Mouse (Mus musculus) stomach, embryonic 15.5 days (tissue): ENCODE data around the gene Aspdh. TPM values are rescaled to one million over a fixed set of nuclear protein-coding genes. Genes with fewer than 3 reads are reported as not detected.

Experiments
- ATAC-seq: fragments of 200-750 bp; cut with Nextera tagmentation; 2 replicates; pipeline ENCODE4 v1.8.0; 2017; ENCODE audit warnings: low read depth, moderate number of reproducible peaks, moderate TSS enrichment; ENCODE audit not compliant: insufficient read depth, low FRiP score
- H3K27ac ChIP-seq: fragments of 300-500 bp; sonication (generic); 2 replicates; pipeline ENCODE4 v1.5.1; 2015; ENCODE audit warnings: mild to moderate bottlenecking, inconsistent platforms
- H3K27me3 ChIP-seq: fragments of 300-500 bp; sonication (generic); replicated peaks from 2 replicates; pipeline ENCODE4 v1.6.1; 2015; ENCODE audit warnings: inconsistent platforms
- H3K36me3 ChIP-seq: fragments of 300-500 bp; sonication (generic); 2 replicates; pipeline ENCODE4 v1.6.1; 2015; ENCODE audit warnings: inconsistent platforms
- H3K4me1 ChIP-seq: fragments of 300-500 bp; sonication (generic); 2 replicates; pipeline ENCODE4 v1.6.1; 2015; ENCODE audit warnings: inconsistent platforms
- H3K4me2 ChIP-seq: fragments of 300-500 bp; sonication (generic); 2 replicates; pipeline ENCODE4 v1.6.1; 2015; ENCODE audit warnings: mild to moderate bottlenecking, inconsistent platforms
- H3K4me3 ChIP-seq: fragments of 300-500 bp; sonication (generic); replicated peaks from 2 replicates; pipeline ENCODE4 v1.5.1; 2015; ENCODE audit warnings: inconsistent platforms
- H3K9ac ChIP-seq: fragments of 300-500 bp; sonication (generic); 2 replicates; pipeline ENCODE4 v1.6.1; 2015; ENCODE audit warnings: inconsistent platforms
- H3K9me3 ChIP-seq: fragments of 300-500 bp; sonication (generic); 2 replicates; pipeline ENCODE4 v1.6.1; 2016; ENCODE audit warnings: inconsistent platforms
- WGBS: fragments of 180-500 bp; shearing (Covaris S2); methylation state at CpG from one replicate; pipeline ENCODE4 v1.1.7; 2015; 5-methylcytosine and 5-hydroxymethylcytosine counted together
- polyA plus RNA-seq: library from polyadenylated mRNA; unstranded; fragments of >200 nt; fragmentation: Nextera tagmentation; extraction: Ambion mirVana; gene quantifications from 2 replicates; pipeline ENCODE4 v1.2.1, GENCODE M21; 2015

The Aspdh gene
- polyA plus RNA-seq = 0.94 and 1.7 TPM in 2 replicates

DNA sequence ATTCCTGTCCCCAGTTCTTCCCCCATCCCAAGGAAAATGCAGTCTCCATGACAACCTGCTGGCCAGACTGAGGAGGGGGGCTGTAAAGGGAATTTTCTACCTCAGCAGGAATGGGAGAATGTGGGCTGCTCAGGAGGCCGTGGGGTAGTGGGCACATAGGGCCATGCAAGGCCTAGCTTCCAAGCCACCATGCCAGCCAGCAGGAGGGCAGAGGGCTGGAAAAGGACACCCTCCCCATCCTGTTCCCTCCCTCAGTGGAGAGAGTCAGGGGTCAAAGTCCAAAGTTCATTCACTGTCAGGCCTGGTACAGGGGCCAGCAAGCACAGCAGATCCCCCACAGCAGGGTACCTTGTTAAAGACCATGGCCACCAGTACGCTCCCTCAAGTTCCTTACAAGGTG lies at the start of gene Aspdh:
Gene Aspdh (plus strand): TSS at position 281 of the 400 bp plus-strand sequence.
- ATAC-seq = no peak
- H3K27ac ChIP-seq = no peak within 1 kb of the TSS
- no peak within 1 kb of the TSS for H3K4me3 ChIP-seq
- H3K4me2 ChIP-seq = no peak within 1 kb of the TSS
- H3K9me3 ChIP-seq = no peaks in the 10 kb centered on the region
- 68% methylated on average over 2 of the region's 2 CpGs for WGBS
- H3K36me3 ChIP-seq = no peaks in the 10 kb centered on the region
- H3K9ac ChIP-seq = no peak within 1 kb of the TSS
- H3K27me3 ChIP-seq = peaks cover 49% of the 10 kb centered on the region
- peaks cover 21% of the 10 kb centered on the region for H3K4me1 ChIP-seq

- WGBS = 9% methylated on average over 8 of the region's 8 CpGs
Measured at GRCm38 (mm10) chr7:44427666-44428065, 37.5 kb upstream of the Aspdh start.

GRCm38 (mm10) chr7:44428171-44428950 lies 36.8 kb upstream of the Aspdh start:
- 2% methylated on average over 17 of the region's 38 CpGs for WGBS
- H3K9ac ChIP-seq = no peak overlapping the region

More at GRCm38 (mm10) chr7:44427666-44428065, 37.5 kb upstream of the Aspdh start:
- ATAC-seq = no peak
- H3K9me3 ChIP-seq = no peaks in the 10 kb centered on the region
- H3K4me2 ChIP-seq = peak overlapping the region; percentile 45
- no peak overlapping the region for H3K9ac ChIP-seq
- no peak overlapping the region for H3K27ac ChIP-seq
- peaks cover 8% of the 10 kb centered on the region; the same call in 1 of the 2 replicates for H3K4me1 ChIP-seq
- no peaks in the 10 kb centered on the region for H3K36me3 ChIP-seq
- H3K27me3 ChIP-seq = peaks cover 51% of the 10 kb centered on the region
- H3K4me3 ChIP-seq = peak overlapping the region; percentile 49

GRCm38 (mm10) chr7:44428968-44429521 lies 36.1 kb upstream of the Aspdh start, which contains the start of gene Lrrc4b:
TSS of gene Lrrc4b (plus strand) at chr7:44429018.
- H3K9ac ChIP-seq = no peak within 1 kb of the TSS; the same call in 1 of the 2 replicates
- H3K9me3 ChIP-seq = no peaks in the 10 kb centered on the region
- no peak for ATAC-seq
- no peak within 1 kb of the TSS for H3K27ac ChIP-seq
- under 1% methylated on average over 51 of the region's 69 CpGs for WGBS
- H3K4me3 ChIP-seq = peak within 1 kb of the TSS; percentile 49
- no peaks in the 10 kb centered on the region for H3K36me3 ChIP-seq
- peaks cover 8% of the 10 kb centered on the region; the same call in 1 of the 2 replicates for H3K4me1 ChIP-seq
- peaks cover 57% of the 10 kb centered on the region for H3K27me3 ChIP-seq
- H3K4me2 ChIP-seq = peak within 1 kb of the TSS; percentile 79

More at GRCm38 (mm10) chr7:44428171-44428950, 36.8 kb upstream of the Aspdh start:
- H3K4me2 ChIP-seq = peak overlapping the region; percentile 79
- ATAC-seq = no peak
- H3K4me3 ChIP-seq = peak overlapping the region; percentile 49
- no peaks in the 10 kb centered on the region for H3K9me3 ChIP-seq
- H3K4me1 ChIP-seq = peaks cover 8% of the 10 kb centered on the region; the same call in 1 of the 2 replicates
- peaks cover 55% of the 10 kb centered on the region for H3K27me3 ChIP-seq
- H3K27ac ChIP-seq = no peak overlapping the region
- no peaks in the 10 kb centered on the region for H3K36me3 ChIP-seq

DNA sequence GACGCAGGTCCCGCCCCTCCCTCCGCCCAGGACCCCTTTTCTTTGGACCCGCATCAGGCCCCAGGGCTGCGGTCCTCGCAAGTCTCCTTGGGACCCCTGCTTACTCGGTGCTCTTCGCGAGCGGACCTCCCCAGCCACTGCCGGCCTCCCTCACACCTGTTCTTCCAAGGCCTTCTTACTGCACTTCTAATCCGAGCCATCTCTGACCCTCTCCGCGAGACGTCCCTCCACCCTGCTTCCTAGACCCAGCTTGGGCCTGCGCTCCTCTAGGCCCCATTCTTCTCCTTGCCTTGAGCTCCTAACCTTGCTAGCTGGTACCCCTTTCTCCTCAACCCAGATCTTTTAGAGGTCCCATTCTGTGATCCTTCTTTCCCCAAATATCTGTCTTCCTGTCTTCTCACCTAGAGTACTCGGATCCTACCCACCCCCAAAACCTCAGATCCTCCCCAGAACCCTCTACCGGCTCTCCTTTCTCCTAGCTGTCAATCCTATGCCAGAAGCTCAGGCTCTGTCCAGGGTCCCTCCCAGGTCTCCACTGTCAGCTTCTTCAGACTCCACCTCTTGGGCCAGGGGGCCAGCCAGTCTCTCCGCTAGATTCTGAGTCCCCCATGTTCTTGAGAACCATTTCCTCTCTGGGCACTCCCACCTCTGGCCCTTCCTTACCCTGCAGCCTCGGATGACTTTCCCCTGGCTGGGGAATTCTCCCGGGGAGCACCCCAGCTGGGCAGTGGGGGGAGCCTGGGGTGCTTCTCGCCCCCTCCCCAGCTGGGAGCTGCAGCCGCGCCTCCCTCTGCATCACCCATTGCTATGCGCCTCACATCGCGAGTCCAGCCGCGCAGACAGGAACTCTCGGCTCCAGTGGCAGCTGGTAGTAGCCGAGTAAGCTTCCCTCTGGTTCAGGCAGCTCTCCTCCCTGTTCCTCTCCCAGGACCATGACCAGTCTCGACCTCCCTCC lies 35.4 kb upstream of the Aspdh start:
- H3K36me3 ChIP-seq = no peaks in the 10 kb centered on the region
- H3K4me3 ChIP-seq = peak overlapping the region; percentile 49
- no peaks in the 10 kb centered on the region for H3K9me3 ChIP-seq
- no peak for ATAC-seq
- WGBS = 5% methylated on average over 31 of the region's 32 CpGs
- H3K27me3 ChIP-seq = peaks cover 57% of the 10 kb centered on the region
- peak overlapping the region; percentile 79 for H3K4me2 ChIP-seq
- peaks cover 8% of the 10 kb centered on the region; the same call in 1 of the 2 replicates for H3K4me1 ChIP-seq
- H3K27ac ChIP-seq = no peak overlapping the region
- no peak overlapping the region for H3K9ac ChIP-seq

GRCm38 (mm10) chr7:44432550-44432949 lies 32.6 kb upstream of the Aspdh start:
- no peak overlapping the region for H3K4me2 ChIP-seq
- 69% methylated on average over 6 of the region's 6 CpGs for WGBS
- H3K36me3 ChIP-seq = no peaks in the 10 kb centered on the region
- H3K27me3 ChIP-seq = peaks cover 51% of the 10 kb centered on the region
- H3K9ac ChIP-seq = no peak overlapping the region
- H3K4me3 ChIP-seq = no peak overlapping the region
- H3K9me3 ChIP-seq = no peaks in the 10 kb centered on the region
- H3K27ac ChIP-seq = no peak overlapping the region
- peaks cover 8% of the 10 kb centered on the region; the same call in 1 of the 2 replicates for H3K4me1 ChIP-seq
- ATAC-seq = no peak

DNA sequence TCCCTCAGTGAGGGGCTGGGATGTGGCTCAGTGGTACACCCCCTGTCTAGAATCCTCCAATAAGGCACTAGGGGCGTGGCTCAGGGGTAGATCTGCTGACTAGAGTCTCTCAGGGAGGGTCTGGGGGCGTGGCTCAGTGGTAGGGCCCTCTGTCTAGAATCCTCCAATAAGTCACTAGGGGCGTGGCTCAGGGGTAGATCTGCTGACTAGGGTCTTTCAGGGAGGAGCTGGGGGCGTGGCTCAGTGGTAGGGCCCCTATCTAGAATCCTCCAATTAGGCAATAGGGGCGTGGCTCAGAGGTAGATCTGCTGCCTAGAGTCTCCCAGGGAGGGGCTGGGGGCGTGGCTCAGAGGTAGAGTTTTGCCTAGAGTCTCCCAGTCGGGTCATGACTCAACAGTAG lies 31.8 kb upstream of the Aspdh start:
- H3K9me3 ChIP-seq = no peaks in the 10 kb centered on the region
- no peak overlapping the region for H3K4me3 ChIP-seq
- H3K9ac ChIP-seq = no peak overlapping the region
- peaks cover 8% of the 10 kb centered on the region; the same call in 1 of the 2 replicates for H3K4me1 ChIP-seq
- no peak overlapping the region for H3K4me2 ChIP-seq
- H3K36me3 ChIP-seq = no peaks in the 10 kb centered on the region
- H3K27ac ChIP-seq = no peak overlapping the region
- peak; percentile 50 for ATAC-seq
- WGBS = 3% methylated on average over 7 of the region's 7 CpGs
- H3K27me3 ChIP-seq = peaks cover 49% of the 10 kb centered on the region

DNA sequence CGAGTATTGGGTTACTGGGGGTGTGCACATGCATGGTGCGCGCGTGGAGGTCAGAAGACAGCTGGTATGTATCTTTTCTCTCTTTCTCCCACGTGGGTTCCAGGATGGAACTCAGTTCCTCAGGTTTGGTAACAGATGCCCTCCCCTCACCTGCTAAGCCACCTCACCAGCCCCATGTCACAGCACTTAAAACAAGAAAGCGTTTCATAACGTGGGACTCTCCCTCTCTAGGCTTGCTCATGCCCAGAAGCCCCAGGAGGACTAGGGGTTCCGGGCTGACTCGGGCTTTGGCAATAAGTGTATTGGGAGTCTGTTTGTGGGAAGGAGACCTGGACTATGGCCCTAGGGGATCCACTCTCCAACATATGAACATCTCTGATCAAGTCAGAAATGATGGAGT lies 31.1 kb upstream of the Aspdh start:
- WGBS = 57% methylated on average over 9 of the region's 9 CpGs
- H3K4me3 ChIP-seq = no peak overlapping the region
- no peaks in the 10 kb centered on the region for H3K36me3 ChIP-seq
- no peak for ATAC-seq
- H3K4me1 ChIP-seq = peaks cover 5% of the 10 kb centered on the region; the same call in 1 of the 2 replicates
- H3K9ac ChIP-seq = no peak overlapping the region
- no peak overlapping the region for H3K27ac ChIP-seq
- peaks cover 47% of the 10 kb centered on the region for H3K27me3 ChIP-seq
- no peak overlapping the region for H3K4me2 ChIP-seq
- H3K9me3 ChIP-seq = no peaks in the 10 kb centered on the region

DNA sequence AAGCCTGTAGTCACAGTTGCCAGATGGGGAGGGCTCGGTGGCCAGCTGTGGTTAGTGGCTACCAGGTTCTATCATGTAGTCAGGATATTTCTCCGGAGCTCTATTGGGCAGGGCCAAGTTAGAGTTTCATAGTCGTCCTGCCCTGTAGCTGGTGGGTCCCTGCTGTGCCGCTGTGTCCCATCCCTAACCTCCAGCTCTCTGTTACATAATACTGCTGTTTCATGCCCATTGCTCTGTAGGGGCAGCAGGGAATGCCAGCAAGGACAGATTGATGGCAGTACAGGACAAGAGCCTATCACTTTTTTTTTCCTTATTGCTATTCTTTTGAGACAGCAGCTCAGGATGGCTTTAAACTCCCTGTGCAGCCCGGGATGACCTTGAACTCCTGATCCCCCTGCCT lies 29.4 kb upstream of the Aspdh start:
- H3K36me3 ChIP-seq = no peaks in the 10 kb centered on the region
- H3K4me1 ChIP-seq = no peaks in the 10 kb centered on the region
- H3K4me3 ChIP-seq = no peak overlapping the region
- ATAC-seq = no peak
- peaks cover 48% of the 10 kb centered on the region for H3K27me3 ChIP-seq
- no peak overlapping the region for H3K27ac ChIP-seq
- no peaks in the 10 kb centered on the region for H3K9me3 ChIP-seq
- H3K4me2 ChIP-seq = no peak overlapping the region
- WGBS = 68% methylated on average over 5 of the region's 5 CpGs
- H3K9ac ChIP-seq = no peak overlapping the region

DNA sequence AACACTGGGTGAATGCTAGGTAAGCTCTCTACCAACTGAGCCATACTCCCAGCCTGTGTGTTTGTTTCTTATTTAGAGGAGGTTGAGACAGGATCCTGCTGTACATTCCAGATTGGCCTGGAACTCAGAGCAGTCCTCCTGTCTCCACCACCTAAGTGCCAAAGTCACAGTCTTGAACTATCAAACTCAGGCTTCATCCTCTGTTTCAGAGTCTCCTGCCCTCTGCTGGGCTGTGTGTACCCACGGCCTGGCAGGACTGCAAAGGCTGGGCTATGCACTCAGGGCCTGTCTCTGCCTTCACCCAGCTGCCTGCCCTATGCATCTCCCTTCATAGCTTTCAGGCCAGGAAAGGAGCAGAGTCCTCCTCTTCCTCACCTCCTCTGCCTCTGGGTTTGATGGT lies 28.9 kb upstream of the Aspdh start:
- 11% methylated on average over 1 of the region's 1 CpGs for WGBS
- Histone ChIP-seq H3K9ac (no peak overlapping the region), H3K27ac (no peak overlapping the region), H3K4me1 (no peaks in the 10 kb centered on the region), H3K4me2 (no peak overlapping the region), H3K4me3 (no peak overlapping the region), H3K9me3 (no peaks in the 10 kb centered on the region), H3K27me3 (peaks cover 48% of the 10 kb centered on the region), H3K36me3 (no peaks in the 10 kb centered on the region)
- ATAC-seq = no peak

DNA sequence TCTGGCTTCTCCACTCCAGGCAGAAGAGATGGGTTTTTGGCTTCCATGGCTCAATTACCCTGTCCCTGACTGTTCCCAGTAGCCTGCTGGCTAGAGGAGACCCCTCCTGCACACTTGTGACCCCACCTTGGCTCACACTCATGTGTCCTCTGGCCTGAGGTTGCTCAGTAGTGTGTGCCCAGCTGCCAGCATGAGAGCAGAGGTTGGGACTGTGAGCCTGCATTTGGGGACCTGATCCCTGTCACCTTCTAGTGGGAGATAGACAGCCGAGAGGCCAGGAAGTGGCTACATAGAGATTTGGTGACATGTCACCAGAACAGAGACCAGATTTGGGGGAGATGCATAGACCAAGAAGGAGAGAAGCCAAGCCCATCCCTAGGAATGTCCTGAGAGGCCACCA lies 28.0 kb upstream of the Aspdh start:
- peaks cover 49% of the 10 kb centered on the region for H3K27me3 ChIP-seq
- WGBS = 66% methylated on average over 1 of the region's 1 CpGs

More for the DNA sequence above, 28.0 kb upstream of the Aspdh start:
- H3K36me3 ChIP-seq = no peaks in the 10 kb centered on the region
- no peak overlapping the region for H3K27ac ChIP-seq
- no peak for ATAC-seq
- H3K9me3 ChIP-seq = no peaks in the 10 kb centered on the region
- H3K4me3 ChIP-seq = no peak overlapping the region
- no peaks in the 10 kb centered on the region for H3K4me1 ChIP-seq
- no peak overlapping the region for H3K9ac ChIP-seq
- no peak overlapping the region for H3K4me2 ChIP-seq
